Mouse (Mus musculus): ENCODE measurements around the gene Vapa. TPM values are rescaled to one million over a fixed set of nuclear protein-coding genes. Genes with fewer than 3 reads are reported as not detected.
A peak's percentile ranks its signal among the peaks of the same experiment; 100 is the strongest.

Vapa gene
- polyA plus RNA-seq, 1 experiment from 2014 or later, result 260 TPM

DNA sequence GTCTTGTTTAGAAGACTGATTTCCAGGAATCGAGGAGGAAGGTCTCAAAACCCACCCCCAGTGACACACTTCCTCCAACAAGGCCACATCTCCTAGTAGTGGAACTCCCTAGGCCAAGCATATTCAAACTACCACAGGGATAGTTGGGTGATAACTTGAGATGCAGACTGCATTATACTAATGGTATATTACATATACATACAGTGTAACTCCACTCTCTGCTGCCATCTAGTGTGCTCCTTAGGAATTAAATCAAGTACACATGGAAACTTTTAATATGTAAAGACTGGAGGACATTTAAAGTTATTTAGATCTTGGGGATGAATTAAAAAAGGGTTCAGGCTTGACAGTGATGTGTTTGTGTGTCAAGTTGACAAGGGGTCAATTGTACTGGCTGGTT lies 38.0 kb downstream of the Vapa start:
- H3K9ac ChIP-seq (replicated peaks; ENCODE audit: low read length), result no peak overlapping the region
- DNase-seq (ENCODE audit: low spot score) (peak; percentile 74), ATAC-seq (replicated peaks; ENCODE audit: insufficient number of reproducible peaks, low FRiP score, low TSS enrichment, low read depth) (no peak; the same call in 1 of the 2 replicates)
- H3K27ac ChIP-seq (replicated peaks; ENCODE audit: low read depth, low read length), result no peak overlapping the region
- no peak overlapping the region for H3K4me3 ChIP-seq (ENCODE audit: low read depth, low read length)
- WGBS, result 100% methylated on average over 1 of the region's 1 CpGs
- no peak overlapping the region for H3K4me2 ChIP-seq (ENCODE audit: low read depth, low read length)
- no peaks in the 10 kb centered on the region for H3K4me1 ChIP-seq (ENCODE audit: control insufficient read depth, insufficient read depth, low read length)
- no peaks in the 10 kb centered on the region for H3K9me3 ChIP-seq (replicated peaks; ENCODE audit: control insufficient read depth, low read length)
- H3K27me3 ChIP-seq (ENCODE audit: control insufficient read depth, insufficient read depth, low read length), result no peaks in the 10 kb centered on the region
- no peaks in the 10 kb centered on the region; the same call in 1 of the 2 replicates for H3K36me3 ChIP-seq (replicated peaks; ENCODE audit: control insufficient read depth, insufficient read depth, low read depth, low read length)

DNA sequence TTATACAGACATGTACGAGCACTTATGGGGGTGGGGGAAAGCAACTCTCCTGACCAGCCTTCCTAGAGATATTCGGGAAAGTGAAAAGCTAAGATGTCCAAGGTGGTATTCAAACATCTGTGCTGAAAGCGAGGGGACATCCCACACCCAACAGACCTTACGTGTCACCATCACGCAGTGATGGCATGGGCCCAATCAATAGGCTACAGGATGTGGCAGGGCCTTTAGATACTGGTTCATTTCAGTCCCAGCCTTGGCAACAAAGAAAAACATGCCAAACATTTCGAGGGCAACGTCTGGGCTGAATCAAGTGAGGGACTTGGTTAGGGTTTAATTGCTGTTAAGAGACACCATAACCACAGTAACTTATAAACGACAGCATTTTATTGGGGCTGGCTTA lies 38.5 kb downstream of the Vapa start:
- DNase-seq (ENCODE audit: low spot score) (no peak), ATAC-seq (replicated peaks; ENCODE audit: insufficient number of reproducible peaks, low FRiP score, low TSS enrichment, low read depth) (no peak)
- Histone ChIP-seq H3K9me3 (replicated peaks; ENCODE audit: control insufficient read depth, low read length) (no peaks in the 10 kb centered on the region), H3K4me3 (ENCODE audit: low read depth, low read length) (no peak overlapping the region), H3K4me2 (ENCODE audit: low read depth, low read length) (no peak overlapping the region), H3K27me3 (ENCODE audit: control insufficient read depth, insufficient read depth, low read length) (no peaks in the 10 kb centered on the region), H3K27ac (replicated peaks; ENCODE audit: low read depth, low read length) (no peak overlapping the region), H3K36me3 (replicated peaks; ENCODE audit: control insufficient read depth, insufficient read depth, low read depth, low read length) (no peaks in the 10 kb centered on the region; the same call in 1 of the 2 replicates), H3K4me1 (ENCODE audit: control insufficient read depth, insufficient read depth, low read length) (no peaks in the 10 kb centered on the region), H3K9ac (replicated peaks; ENCODE audit: low read length) (no peak overlapping the region)
- 81% methylated on average over 8 of the region's 8 CpGs for WGBS

DNA sequence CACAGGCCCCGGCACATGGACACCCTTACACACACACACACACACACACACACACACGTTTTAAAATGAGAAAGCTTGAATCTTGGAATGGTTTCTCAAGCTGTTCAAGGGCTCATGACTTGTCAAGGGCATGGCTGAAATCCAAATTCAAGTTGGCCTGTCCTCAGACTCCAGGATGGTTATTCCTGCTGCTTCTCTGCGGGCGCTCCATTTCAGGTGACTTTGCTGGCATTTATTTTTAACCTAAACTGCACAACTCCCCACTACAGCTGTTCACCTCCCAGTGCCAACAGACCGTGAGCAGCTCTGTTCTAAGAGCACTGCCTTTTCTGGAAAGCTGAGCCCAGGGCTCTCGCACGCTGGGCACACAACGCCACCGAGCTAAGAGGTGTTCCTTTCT lies 41.5 kb downstream of the Vapa start:
- H3K9me3 ChIP-seq (replicated peaks; ENCODE audit: control insufficient read depth, low read length), result no peaks in the 10 kb centered on the region
- ATAC-seq (replicated peaks; ENCODE audit: insufficient number of reproducible peaks, low FRiP score, low TSS enrichment, low read depth) (no peak), DNase-seq (ENCODE audit: low spot score) (no peak)
- no peaks in the 10 kb centered on the region for H3K27me3 ChIP-seq (ENCODE audit: control insufficient read depth, insufficient read depth, low read length)
- no peak overlapping the region for H3K4me3 ChIP-seq (ENCODE audit: low read depth, low read length)
- 88% methylated on average over 9 of the region's 9 CpGs for WGBS
- no peak overlapping the region for H3K9ac ChIP-seq (replicated peaks; ENCODE audit: low read length)
- no peak overlapping the region for H3K4me2 ChIP-seq (ENCODE audit: low read depth, low read length)
- H3K27ac ChIP-seq (replicated peaks; ENCODE audit: low read depth, low read length), result no peak overlapping the region
- H3K36me3 ChIP-seq (replicated peaks; ENCODE audit: control insufficient read depth, insufficient read depth, low read depth, low read length), result no peaks in the 10 kb centered on the region
- H3K4me1 ChIP-seq (ENCODE audit: control insufficient read depth, insufficient read depth, low read length), result no peaks in the 10 kb centered on the region

DNA sequence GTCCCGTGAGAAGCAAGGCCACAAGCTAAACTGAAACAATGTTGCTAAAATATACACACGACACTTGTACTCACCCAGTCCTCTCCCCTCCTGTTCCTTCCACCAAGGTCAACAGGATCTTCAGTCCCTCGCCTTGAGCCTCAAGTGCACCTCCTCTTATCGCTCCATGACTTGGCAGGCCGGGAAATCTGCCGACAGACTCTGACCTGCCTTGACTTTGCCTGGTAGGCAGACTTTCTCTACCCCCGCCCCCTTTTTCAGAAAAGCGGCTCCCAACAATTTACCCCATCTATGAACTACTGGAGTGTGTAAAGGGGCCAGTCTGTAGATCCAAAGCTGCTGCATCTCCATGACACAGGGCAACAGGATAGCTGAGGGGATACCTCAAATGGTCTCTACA lies 41.9 kb downstream of the Vapa start:
- H3K27ac ChIP-seq (replicated peaks; ENCODE audit: low read depth, low read length), result no peak overlapping the region
- no peaks in the 10 kb centered on the region for H3K9me3 ChIP-seq (replicated peaks; ENCODE audit: control insufficient read depth, low read length)
- ATAC-seq (replicated peaks; ENCODE audit: insufficient number of reproducible peaks, low FRiP score, low TSS enrichment, low read depth) (no peak), DNase-seq (ENCODE audit: low spot score) (no peak)
- H3K4me3 ChIP-seq (ENCODE audit: low read depth, low read length), result no peak overlapping the region
- 88% methylated on average over 8 of the region's 8 CpGs for WGBS
- H3K4me2 ChIP-seq (ENCODE audit: low read depth, low read length), result no peak overlapping the region
- no peak overlapping the region for H3K9ac ChIP-seq (replicated peaks; ENCODE audit: low read length)
- H3K27me3 ChIP-seq (ENCODE audit: control insufficient read depth, insufficient read depth, low read length), result no peaks in the 10 kb centered on the region
- H3K36me3 ChIP-seq (replicated peaks; ENCODE audit: control insufficient read depth, insufficient read depth, low read depth, low read length), result no peaks in the 10 kb centered on the region
- no peaks in the 10 kb centered on the region for H3K4me1 ChIP-seq (ENCODE audit: control insufficient read depth, insufficient read depth, low read length)

DNA sequence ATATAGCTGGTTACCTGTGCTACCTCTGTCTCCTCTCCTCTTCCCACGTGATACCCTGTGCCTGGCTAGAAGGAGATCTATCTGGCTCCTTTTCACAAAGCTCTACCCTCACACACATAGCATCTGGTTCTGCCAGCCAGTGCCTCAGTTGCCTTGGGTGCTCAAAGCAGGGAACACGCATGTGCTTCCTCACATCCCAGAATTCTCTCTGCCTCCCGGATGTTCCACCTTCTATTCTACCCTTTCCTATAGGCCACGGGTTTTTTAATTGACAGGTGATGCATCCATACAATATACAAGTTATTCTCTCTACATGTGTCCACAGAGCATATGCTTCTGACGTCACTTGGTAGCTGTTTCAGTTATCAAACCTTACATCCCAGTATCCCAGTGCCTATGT lies 49.2 kb downstream of the Vapa start:
- ATAC-seq (replicated peaks; ENCODE audit: insufficient number of reproducible peaks, low FRiP score, low TSS enrichment, low read depth) (no peak), DNase-seq (ENCODE audit: low spot score) (no peak)
- Histone ChIP-seq H3K27me3 (ENCODE audit: control insufficient read depth, insufficient read depth, low read length) (no peaks in the 10 kb centered on the region), H3K27ac (replicated peaks; ENCODE audit: low read depth, low read length) (no peak overlapping the region), H3K4me3 (ENCODE audit: low read depth, low read length) (no peak overlapping the region), H3K4me1 (ENCODE audit: control insufficient read depth, insufficient read depth, low read length) (no peaks in the 10 kb centered on the region), H3K9ac (replicated peaks; ENCODE audit: low read length) (no peak overlapping the region), H3K9me3 (replicated peaks; ENCODE audit: control insufficient read depth, low read length) (no peaks in the 10 kb centered on the region), H3K36me3 (replicated peaks; ENCODE audit: control insufficient read depth, insufficient read depth, low read depth, low read length) (no peaks in the 10 kb centered on the region), H3K4me2 (ENCODE audit: low read depth, low read length) (no peak overlapping the region)
- WGBS, result 79% methylated on average over 5 of the region's 5 CpGs

DNA sequence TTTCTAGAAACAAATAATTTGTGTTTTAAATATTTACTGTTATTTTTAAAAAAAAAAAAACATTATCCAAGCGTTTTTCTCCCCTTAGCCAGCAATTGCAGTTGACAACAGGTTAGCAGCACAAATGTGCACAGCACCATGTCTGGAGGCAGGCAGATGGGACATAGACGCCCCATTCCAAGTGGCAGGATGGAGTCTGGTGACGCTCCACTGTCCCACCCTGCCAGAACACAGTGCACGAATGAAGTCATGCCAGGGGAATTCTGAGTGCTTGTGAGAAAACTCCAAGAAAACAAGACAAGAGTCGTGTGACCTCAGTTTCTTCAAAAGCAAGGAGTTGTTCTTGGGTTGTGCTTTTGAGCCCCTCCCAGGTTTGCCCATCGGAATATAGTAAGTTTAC lies 50.0 kb downstream of the Vapa start:
- Histone ChIP-seq H3K36me3 (replicated peaks; ENCODE audit: control insufficient read depth, insufficient read depth, low read depth, low read length) (no peaks in the 10 kb centered on the region), H3K4me1 (ENCODE audit: control insufficient read depth, insufficient read depth, low read length) (no peaks in the 10 kb centered on the region), H3K9ac (replicated peaks; ENCODE audit: low read length) (no peak overlapping the region), H3K27ac (replicated peaks; ENCODE audit: low read depth, low read length) (no peak overlapping the region), H3K27me3 (ENCODE audit: control insufficient read depth, insufficient read depth, low read length) (no peaks in the 10 kb centered on the region), H3K4me3 (ENCODE audit: low read depth, low read length) (no peak overlapping the region), H3K4me2 (ENCODE audit: low read depth, low read length) (no peak overlapping the region), H3K9me3 (replicated peaks; ENCODE audit: control insufficient read depth, low read length) (no peaks in the 10 kb centered on the region)
- 60% methylated on average over 6 of the region's 6 CpGs for WGBS
- no peak for DNase-seq (ENCODE audit: low spot score)
- ATAC-seq (replicated peaks; ENCODE audit: insufficient number of reproducible peaks, low FRiP score, low TSS enrichment, low read depth), result no peak

DNA sequence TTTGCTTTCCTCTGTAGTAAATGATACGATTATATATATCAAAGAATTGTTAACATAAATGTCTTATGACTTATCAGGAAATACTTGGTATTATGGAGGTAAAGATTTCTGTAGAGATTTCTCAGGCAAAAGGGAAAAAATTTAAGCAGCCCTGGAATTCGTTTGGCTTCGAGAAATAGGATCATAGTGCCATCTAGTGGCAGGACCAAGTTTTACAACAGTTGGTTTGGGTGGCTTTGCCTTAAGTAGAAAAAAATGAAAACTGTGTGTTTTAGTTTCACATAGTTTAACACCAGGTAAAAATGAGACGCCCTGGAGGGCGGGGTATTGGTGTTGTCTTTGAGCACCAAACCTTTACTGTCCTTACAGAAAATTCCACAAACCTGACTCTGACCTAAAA lies 50.6 kb downstream of the Vapa start:
- Histone ChIP-seq H3K36me3 (replicated peaks; ENCODE audit: control insufficient read depth, insufficient read depth, low read depth, low read length) (no peaks in the 10 kb centered on the region), H3K4me3 (ENCODE audit: low read depth, low read length) (no peak overlapping the region), H3K9ac (replicated peaks; ENCODE audit: low read length) (no peak overlapping the region), H3K9me3 (replicated peaks; ENCODE audit: control insufficient read depth, low read length) (no peaks in the 10 kb centered on the region), H3K4me2 (ENCODE audit: low read depth, low read length) (no peak overlapping the region), H3K27ac (replicated peaks; ENCODE audit: low read depth, low read length) (no peak overlapping the region), H3K27me3 (ENCODE audit: control insufficient read depth, insufficient read depth, low read length) (no peaks in the 10 kb centered on the region), H3K4me1 (ENCODE audit: control insufficient read depth, insufficient read depth, low read length) (no peaks in the 10 kb centered on the region)
- DNase-seq (ENCODE audit: low spot score) (peak; percentile 89), ATAC-seq (replicated peaks; ENCODE audit: insufficient number of reproducible peaks, low FRiP score, low TSS enrichment, low read depth) (no peak)
- 6% methylated on average over 5 of the region's 5 CpGs for WGBS

DNA sequence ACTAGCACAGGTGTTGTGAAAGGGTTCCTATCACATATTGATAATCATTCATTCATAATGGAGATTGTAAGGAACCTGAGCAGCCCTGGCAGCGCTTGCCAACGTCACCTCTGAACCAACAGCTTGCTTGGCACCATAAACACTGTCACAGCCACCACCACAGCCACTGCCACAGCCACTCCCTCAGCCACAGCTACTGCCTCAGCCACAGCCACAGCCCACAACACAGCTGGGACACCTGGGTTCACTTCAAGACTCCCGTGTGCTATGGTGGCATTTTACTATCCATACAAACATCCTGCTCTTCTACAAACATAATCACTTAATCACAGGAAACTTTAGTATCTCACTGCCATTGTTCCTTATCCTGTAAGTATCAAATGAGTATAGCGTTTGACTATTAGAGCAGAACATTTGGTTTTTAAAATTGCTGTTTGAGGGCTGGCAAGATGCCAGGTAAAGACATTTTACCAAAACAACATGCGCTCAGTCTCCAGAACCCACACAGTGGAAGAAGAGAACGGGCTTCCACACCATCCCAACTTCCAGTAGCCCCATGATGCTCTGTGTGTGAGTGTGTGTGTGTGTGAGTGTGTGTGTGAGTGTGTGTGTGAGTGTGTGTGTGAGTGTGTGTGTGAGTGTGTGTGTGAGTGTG lies 51.9 kb downstream of the Vapa start:
- H3K9me3 ChIP-seq (replicated peaks; ENCODE audit: control insufficient read depth, low read length), result no peaks in the 10 kb centered on the region
- WGBS, result 81% methylated on average over 6 of the region's 6 CpGs
- no peak for ATAC-seq (replicated peaks; ENCODE audit: insufficient number of reproducible peaks, low FRiP score, low TSS enrichment, low read depth)
- no peak for DNase-seq (ENCODE audit: low spot score)
- H3K4me1 ChIP-seq (ENCODE audit: control insufficient read depth, insufficient read depth, low read length), result no peaks in the 10 kb centered on the region
- no peak overlapping the region for H3K4me3 ChIP-seq (ENCODE audit: low read depth, low read length)
- no peaks in the 10 kb centered on the region for H3K36me3 ChIP-seq (replicated peaks; ENCODE audit: control insufficient read depth, insufficient read depth, low read depth, low read length)
- no peak overlapping the region for H3K9ac ChIP-seq (replicated peaks; ENCODE audit: low read length)
- H3K4me2 ChIP-seq (ENCODE audit: low read depth, low read length), result no peak overlapping the region
- no peak overlapping the region for H3K27ac ChIP-seq (replicated peaks; ENCODE audit: low read depth, low read length)
- H3K27me3 ChIP-seq (ENCODE audit: control insufficient read depth, insufficient read depth, low read length), result no peaks in the 10 kb centered on the region

Measured in embryonic facial prominence, embryonic 11.5 days (tissue).